Mouse (Mus musculus): ENCODE data around the gene Mut.

The Mut gene

GRCm38 (mm10) chr17:40934420-40935231, at the start of gene Mut, which contains the start of gene Cenpq:
Gene Mut (plus strand): TSS chr17:40934685.
Gene Cenpq (minus strand): TSS chr17:40935047.
- peak; percentile 95 for DNase-seq (ENCODE audit: low read depth, low spot score)

- no peak for DNase-seq (ENCODE audit: low read depth, low spot score)
Observed at GRCm38 (mm10) chr17:40885155-40885554, 49.3 kb upstream of the Mut start.

- DNase-seq (ENCODE audit: low read depth, low spot score): no peak
Observed at GRCm38 (mm10) chr17:40887849-40888536, 46.5 kb upstream of the Mut start.

GRCm38 (mm10) chr17:40896863-40897262, 37.6 kb upstream of the Mut start:
- no peak for DNase-seq (ENCODE audit: low read depth, low spot score)

GRCm38 (mm10) chr17:40899783-40900363, 34.6 kb upstream of the Mut start:
- DNase-seq (ENCODE audit: low read depth, low spot score): no peak

GRCm38 (mm10) chr17:40903345-40903744, 31.1 kb upstream of the Mut start:
- no peak for DNase-seq (ENCODE audit: low read depth, low spot score)

- no peak for DNase-seq (ENCODE audit: low read depth, low spot score)
Observed at GRCm38 (mm10) chr17:40904056-40904597, 30.4 kb upstream of the Mut start.

- DNase-seq (ENCODE audit: low read depth, low spot score): no peak
Observed at GRCm38 (mm10) chr17:40904721-40905154, 29.7 kb upstream of the Mut start.

- no peak for DNase-seq (ENCODE audit: low read depth, low spot score)
Observed at GRCm38 (mm10) chr17:40914250-40914649, 20.2 kb upstream of the Mut start, which contains the start of gene Glyatl3. Gene Glyatl3 (minus strand): TSS chr17:40914350.

- no peak for DNase-seq (ENCODE audit: low read depth, low spot score)
Observed at GRCm38 (mm10) chr17:40915499-40915898, 19.0 kb upstream of the Mut start.

- no peak for DNase-seq (ENCODE audit: low read depth, low spot score)
Observed at GRCm38 (mm10) chr17:40933985-40934384, 500 bp upstream of the Mut start.

- DNase-seq (ENCODE audit: low read depth, low spot score): no peak
Observed at GRCm38 (mm10) chr17:40948518-40948917, 14.0 kb downstream of the Mut start.

- no peak for DNase-seq (ENCODE audit: low read depth, low spot score)
Observed at GRCm38 (mm10) chr17:40977914-40978313, 43.4 kb downstream of the Mut start.

- no peak for DNase-seq (ENCODE audit: low read depth, low spot score)
Observed at GRCm38 (mm10) chr17:40992102-40992501, 57.6 kb downstream of the Mut start.

Data from c-Kit-negative CD71-positive TER-119-positive erythroid progenitor cells, embryonic 14.5 days (primary cell).